Mouse (Mus musculus) kidney, adult 2 months (tissue): ENCODE results near the gene Pcdh7.

Experiments
- CTCF ChIP-seq: fragments of 200-500 bp; conservative IDR thresholded peaks from 2 replicates; pipeline ENCODE4 v1.5.1; 2011; ENCODE audit warnings: low read depth, mild to moderate bottlenecking, control low read depth, low read length, moderate library complexity, mixed read lengths; ENCODE audit not compliant: insufficient read depth, insufficient read length
- POLR2A ChIP-seq: fragments of 200-500 bp; IDR thresholded peaks from one replicate; pipeline ENCODE4 v1.6.1; 2011; ENCODE audit warnings: low read depth, low read length, control low read depth

DNA sequence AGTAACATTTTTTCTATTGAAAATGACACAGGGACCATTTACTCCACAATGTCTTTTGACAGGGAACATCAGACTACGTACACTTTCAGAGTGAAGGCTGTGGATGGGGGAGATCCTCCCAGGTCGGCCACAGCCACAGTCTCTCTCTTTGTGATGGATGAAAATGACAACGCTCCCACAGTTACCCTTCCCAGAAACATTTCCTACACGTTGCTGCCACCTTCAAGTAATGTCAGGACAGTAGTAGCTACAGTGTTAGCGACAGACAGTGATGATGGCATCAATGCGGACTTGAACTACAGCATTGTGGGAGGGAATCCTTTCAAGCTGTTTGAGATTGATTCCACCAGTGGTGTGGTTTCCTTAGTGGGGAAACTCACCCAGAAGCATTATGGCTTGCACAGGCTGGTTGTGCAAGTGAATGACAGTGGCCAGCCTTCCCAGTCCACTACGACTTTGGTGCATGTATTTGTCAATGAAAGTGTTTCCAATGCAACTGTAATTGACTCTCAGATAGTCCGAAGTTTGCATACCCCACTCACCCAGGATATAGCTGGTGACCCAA is 3.5 kb downstream of the Pcdh7 start:
- TF ChIP-seq CTCF: no peak
- no peak for TF ChIP-seq POLR2A
